Mouse (Mus musculus) heart, adult 2 months (tissue): Measurements from ENCODE around the gene 3110001I22Rik.

Source experiments
- CTCF ChIP-seq: fragments of 200-600 bp; IDR thresholded peaks from 2 replicates; pipeline ENCODE4 v1.8.1; 2022; ENCODE audit warnings: antibody characterized with exemption, mild to moderate bottlenecking, moderate library complexity
- EP300 ChIP-seq: fragments of 200-500 bp; IDR thresholded peaks from 2 replicates; pipeline ENCODE4 v1.6.1; 2011; ENCODE audit warnings: low read depth, low read length, control low read depth; ENCODE audit not compliant: insufficient read depth
- POLR2A ChIP-seq: fragments of 200-500 bp; IDR thresholded peaks from 2 replicates; pipeline ENCODE4 v1.6.1; 2011; ENCODE audit warnings: mild to moderate bottlenecking, low read depth, low read length, control low read depth; ENCODE audit not compliant: insufficient read depth

DNA sequence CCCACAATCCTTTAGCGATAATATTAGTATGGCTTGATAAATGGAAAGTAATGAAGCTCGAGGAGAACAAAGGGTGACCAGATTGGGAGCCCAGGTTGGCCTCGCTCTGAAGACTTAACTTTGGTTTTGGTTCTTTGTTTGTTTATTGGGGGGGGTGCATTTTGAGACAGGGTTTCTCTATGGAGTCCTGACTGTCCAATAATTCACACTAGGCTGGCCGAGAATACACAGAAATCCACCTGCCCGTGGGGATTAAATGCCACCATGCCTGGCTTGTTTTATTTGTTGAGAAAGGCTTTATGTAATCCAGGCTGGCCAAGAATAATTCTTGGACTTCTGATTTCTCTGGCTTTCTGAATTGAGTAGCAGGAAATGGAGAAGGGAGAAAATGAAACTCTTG lies 1.4 kb downstream of the 3110001I22Rik start:
- no peak for TF ChIP-seq CTCF
- TF ChIP-seq POLR2A: no peak
- no peak for TF ChIP-seq EP300
